Mouse (Mus musculus) lung, embryonic 14.5 days (tissue): ENCODE data around the gene Krtap12-1. TPM values are rescaled to one million over a fixed set of nuclear protein-coding genes. Genes with fewer than 3 reads are reported as not detected.
A peak's percentile ranks its signal among the peaks of the same experiment; 100 is the strongest.
"Not testable (repeated sequence)": the region's sequence is repeated elsewhere in the genome, so short reads cannot be mapped to it uniquely, and the experiment has no call there.

Source experiments
- ATAC-seq: fragments of 200-750 bp; cut with Nextera tagmentation; 2 replicates; pipeline ENCODE4 v1.8.0; 2017; ENCODE audit warnings: mild to moderate bottlenecking, moderate TSS enrichment, moderate library complexity; ENCODE audit not compliant: insufficient read depth
- DNase-seq: peaks from one replicate; pipeline ENCODE4 v3.0.0-alpha.2; 2015
- H3K27ac ChIP-seq: fragments of 300-500 bp; sonication (generic); 2 replicates; pipeline ENCODE4 v1.5.1; 2014; ENCODE audit warnings: low read depth, mild to moderate bottlenecking, moderate library complexity
- H3K27me3 ChIP-seq: fragments of 300-500 bp; sonication (generic); 2 replicates; pipeline ENCODE4 v1.6.1; 2014; ENCODE audit warnings: low read length, control low read depth; ENCODE audit not compliant: insufficient read depth
- H3K36me3 ChIP-seq: fragments of 300-500 bp; sonication (generic); 2 replicates; pipeline ENCODE4 v1.6.1; 2014; ENCODE audit warnings: control low read depth; ENCODE audit not compliant: insufficient read depth
- H3K4me1 ChIP-seq: fragments of 300-500 bp; sonication (generic); 2 replicates; pipeline ENCODE4 v1.6.1; 2014; ENCODE audit warnings: antibody characterized with exemption, control low read depth; ENCODE audit not compliant: insufficient read depth
- H3K4me2 ChIP-seq: fragments of 300-500 bp; sonication (generic); 2 replicates; pipeline ENCODE4 v1.6.1; 2014; ENCODE audit warnings: mild to moderate bottlenecking
- H3K4me3 ChIP-seq: fragments of 300-500 bp; sonication (generic); 2 replicates; pipeline ENCODE4 v1.5.1; 2014; ENCODE audit warnings: low read depth, low read length
- H3K9ac ChIP-seq: fragments of 300-500 bp; sonication (generic); 2 replicates; pipeline ENCODE4 v1.6.1; 2014
- H3K9me3 ChIP-seq: fragments of 300-500 bp; sonication (generic); 2 replicates; pipeline ENCODE4 v1.6.1; 2016; ENCODE audit warnings: low read depth, low read length, control low read depth
- CTCF ChIP-seq: IDR thresholded peaks from 2 replicates; pipeline ENCODE4 v1.5.1; 2016; ENCODE audit warnings: antibody characterized with exemption, low read depth
- WGBS: fragments of 180-500 bp; shearing (Covaris S2); extraction: QIAGEN DNeasy Blood & Tissue Kit; methylation state at CpG from one replicate; pipeline ENCODE4 v1.1.7; 2014; 5-methylcytosine and 5-hydroxymethylcytosine counted together
- polyA plus RNA-seq: library from polyadenylated mRNA; unstranded; fragments of >200 nt; fragmentation: Nextera tagmentation; extraction: Ambion mirVana; gene quantifications from 2 replicates; pipeline ENCODE4 v1.2.1, GENCODE M21; 2014

Krtap12-1 gene
- polyA plus RNA-seq, 1 experiment from 2014 or later = not detected

- no peak for TF ChIP-seq CTCF
- Histone ChIP-seq H3K27ac (no peak overlapping the region), H3K9ac (no peak overlapping the region), H3K27me3 (no peaks in the 10 kb centered on the region), H3K9me3 (no peaks in the 10 kb centered on the region), H3K36me3 (no peaks in the 10 kb centered on the region), H3K4me1 (no peaks in the 10 kb centered on the region), H3K4me3 (no peak overlapping the region), H3K4me2 (no peak overlapping the region)
- DNase-seq = no peak
- no peak for ATAC-seq
- WGBS = 47% methylated on average over 4 of the region's 4 CpGs
Measured at GRCm38 (mm10) chr10:77713734-77714133, 6.7 kb upstream of the Krtap12-1 start.

GRCm38 (mm10) chr10:77715507-77715906 lies 4.9 kb upstream of the Krtap12-1 start, which contains the start of gene Gm10142:
Gm10142 (plus strand) TSS chr10:77715807.
- H3K9ac ChIP-seq = no peak within 1 kb of the TSS
- no peak within 1 kb of the TSS for H3K4me2 ChIP-seq
- H3K4me3 ChIP-seq = no peak within 1 kb of the TSS
- DNase-seq = no peak
- H3K36me3 ChIP-seq = no peaks in the 10 kb centered on the region
- no peaks in the 10 kb centered on the region for H3K4me1 ChIP-seq
- ATAC-seq = no peak
- no peaks in the 10 kb centered on the region for H3K27me3 ChIP-seq
- WGBS = 80% methylated on average over 1 of the region's 1 CpGs
- peaks cover 4% of the 10 kb centered on the region for H3K9me3 ChIP-seq
- no peak within 1 kb of the TSS for H3K27ac ChIP-seq
- TF ChIP-seq CTCF = no peak

GRCm38 (mm10) chr10:77724855-77725254 lies 4.5 kb downstream of the Krtap12-1 start:
- Histone ChIP-seq H3K4me3 (no peak overlapping the region), H3K4me1 (no peaks in the 10 kb centered on the region), H3K9me3 (peaks cover 4% of the 10 kb centered on the region), H3K9ac (no peak overlapping the region), H3K36me3 (no peaks in the 10 kb centered on the region), H3K27ac (no peak overlapping the region), H3K4me2 (no peak overlapping the region), H3K27me3 (no peaks in the 10 kb centered on the region)
- 73% methylated on average over 8 of the region's 8 CpGs for WGBS
- ATAC-seq (no peak), DNase-seq (no peak)
- 0 out of 2 replicates have a peak, but pooled peaks have one; percentile 2 for TF ChIP-seq CTCF

- Histone ChIP-seq H3K9ac (no peak within 1 kb of the TSS), H3K4me2 (no peak within 1 kb of the TSS), H3K4me1 (no peaks in the 10 kb centered on the region), H3K27ac (no peak within 1 kb of the TSS), H3K27me3 (no peaks in the 10 kb centered on the region), H3K9me3 (no peaks in the 10 kb centered on the region), H3K36me3 (no peaks in the 10 kb centered on the region), H3K4me3 (no peak within 1 kb of the TSS)
- 21% methylated on average over 3 of the region's 3 CpGs for WGBS
- no peak for DNase-seq
- TF ChIP-seq CTCF = no peak
- ATAC-seq = no peak
Measured at GRCm38 (mm10) chr10:77726186-77726585, 5.8 kb downstream of the Krtap12-1 start, which contains the start of gene Gm10100. Gm10100 (plus strand) TSS chr10:77726486.

- no peaks in the 10 kb centered on the region for H3K36me3 ChIP-seq
- H3K27ac ChIP-seq = no peak overlapping the region
- no peaks in the 10 kb centered on the region for H3K27me3 ChIP-seq
- peak; percentile 2 for DNase-seq
- H3K9ac ChIP-seq = no peak overlapping the region
- H3K4me2 ChIP-seq = no peak overlapping the region
- no peak for TF ChIP-seq CTCF
- no peaks in the 10 kb centered on the region for H3K4me1 ChIP-seq
- WGBS = 57% methylated on average over 4 of the region's 4 CpGs
- no peaks in the 10 kb centered on the region for H3K9me3 ChIP-seq
- ATAC-seq = no peak
- H3K4me3 ChIP-seq = no peak overlapping the region
Measured at GRCm38 (mm10) chr10:77728280-77728679, 7.9 kb downstream of the Krtap12-1 start.

GRCm38 (mm10) chr10:77729241-77729640 lies 8.8 kb downstream of the Krtap12-1 start:
- Histone ChIP-seq H3K4me2 (no peak overlapping the region), H3K4me3 (no peak overlapping the region), H3K27me3 (no peaks in the 10 kb centered on the region), H3K36me3 (no peaks in the 10 kb centered on the region), H3K9ac (no peak overlapping the region), H3K27ac (no peak overlapping the region), H3K4me1 (no peaks in the 10 kb centered on the region), H3K9me3 (no peaks in the 10 kb centered on the region)
- 46% methylated on average over 4 of the region's 4 CpGs for WGBS
- ATAC-seq (no peak), DNase-seq (peak; percentile 17)
- peak; percentile 48 for TF ChIP-seq CTCF

- H3K27ac ChIP-seq = no peak overlapping the region
- no peaks in the 10 kb centered on the region for H3K27me3 ChIP-seq
- H3K4me2 ChIP-seq = no peak overlapping the region
- WGBS = 87% methylated on average over 1 of the region's 1 CpGs
- H3K9me3 ChIP-seq = 0 out of 2 replicates have a peak, but pooled peaks cover 5% of the 10 kb centered on the region
- H3K4me3 ChIP-seq = no peak overlapping the region
- H3K9ac ChIP-seq = no peak overlapping the region
- no peaks in the 10 kb centered on the region for H3K36me3 ChIP-seq
- H3K4me1 ChIP-seq = no peaks in the 10 kb centered on the region
- no peak for TF ChIP-seq CTCF
- ATAC-seq (no peak), DNase-seq (no peak)
Measured at GRCm38 (mm10) chr10:77735928-77736327, 15.5 kb downstream of the Krtap12-1 start.

- ATAC-seq (no peak), DNase-seq (no peak)
- no peak for TF ChIP-seq CTCF
- Histone ChIP-seq H3K27me3 (no peaks in the 10 kb centered on the region), H3K9ac (no peak overlapping the region), H3K9me3 (0 out of 2 replicates have a peak, but pooled peaks cover 5% of the 10 kb centered on the region), H3K4me2 (no peak overlapping the region), H3K27ac (no peak overlapping the region), H3K4me3 (no peak overlapping the region), H3K4me1 (no peaks in the 10 kb centered on the region), H3K36me3 (no peaks in the 10 kb centered on the region)
- 76% methylated on average over 4 of the region's 4 CpGs for WGBS
Measured at GRCm38 (mm10) chr10:77738929-77739328, 18.5 kb downstream of the Krtap12-1 start.

- not testable (repeated sequence) for H3K27ac ChIP-seq, DNase-seq
Measured at GRCm38 (mm10) chr10:77741924-77742688, 21.7 kb downstream of the Krtap12-1 start, which contains the start of gene Gm18596. Gm18596 (minus strand) TSS chr10:77742638.

GRCm38 (mm10) chr10:77750686-77751085 lies 30.3 kb downstream of the Krtap12-1 start:
- not testable (repeated sequence) for H3K9me3 ChIP-seq, H3K4me1 ChIP-seq, H3K36me3 ChIP-seq, ATAC-seq, DNase-seq, H3K27ac ChIP-seq, H3K4me3 ChIP-seq, H3K4me2 ChIP-seq, H3K27me3 ChIP-seq, H3K9ac ChIP-seq
- 75% methylated on average over 1 of the region's 1 CpGs for WGBS

More at GRCm38 (mm10) chr10:77741924-77742688, 21.7 kb downstream of the Krtap12-1 start, which contains the start of gene Gm18596:
- WGBS = 56% methylated on average over 5 of the region's 5 CpGs
- not testable (repeated sequence) for H3K4me1 ChIP-seq, H3K4me3 ChIP-seq, H3K9ac ChIP-seq, H3K9me3 ChIP-seq, ATAC-seq, H3K4me2 ChIP-seq, H3K36me3 ChIP-seq, H3K27me3 ChIP-seq
